Mouse (Mus musculus) heart, embryonic 13.5 days (tissue): Measurements from ENCODE around the gene D11Wsu47e. TPM values are rescaled to one million over a fixed set of nuclear protein-coding genes. Genes with fewer than 3 reads are reported as not detected.
A peak's percentile ranks its signal among the peaks of the same experiment; 100 is the strongest.

Experiments
- ATAC-seq: fragments of 200-750 bp; cut with Nextera tagmentation; 2 replicates; pipeline ENCODE4 v1.8.0; 2017; ENCODE audit warnings: moderate TSS enrichment; ENCODE audit not compliant: insufficient number of reproducible peaks, low FRiP score, low TSS enrichment; ENCODE audit errors: extremely low read depth
- H3K27ac ChIP-seq: fragments of 300-500 bp; sonication (generic); replicated peaks from 2 replicates; pipeline ENCODE4 v1.5.1; 2015; ENCODE audit warnings: moderate library complexity, mild to moderate bottlenecking, inconsistent platforms
- H3K27me3 ChIP-seq: fragments of 300-500 bp; sonication (generic); replicated peaks from 2 replicates; pipeline ENCODE4 v1.6.1; 2015; ENCODE audit warnings: mild to moderate bottlenecking, inconsistent platforms
- H3K36me3 ChIP-seq: fragments of 300-500 bp; sonication (generic); 2 replicates; pipeline ENCODE4 v1.6.1; 2015; ENCODE audit warnings: mild to moderate bottlenecking, inconsistent platforms
- H3K4me1 ChIP-seq: fragments of 300-500 bp; sonication (generic); 2 replicates; pipeline ENCODE4 v1.6.1; 2015; ENCODE audit warnings: inconsistent platforms
- H3K4me2 ChIP-seq: fragments of 300-500 bp; sonication (generic); 2 replicates; pipeline ENCODE4 v1.6.1; 2015; ENCODE audit warnings: inconsistent platforms, mild to moderate bottlenecking, moderate library complexity
- H3K4me3 ChIP-seq: fragments of 300-500 bp; sonication (generic); 2 replicates; pipeline ENCODE4 v1.5.1; 2015; ENCODE audit warnings: moderate library complexity, mild to moderate bottlenecking, inconsistent platforms
- H3K9ac ChIP-seq: fragments of 300-500 bp; sonication (generic); 2 replicates; pipeline ENCODE4 v1.6.1; 2015; ENCODE audit warnings: inconsistent platforms, mild to moderate bottlenecking, moderate library complexity
- H3K9me3 ChIP-seq: fragments of 300-500 bp; sonication (generic); 2 replicates; pipeline ENCODE4 v1.6.1; 2016; ENCODE audit warnings: inconsistent platforms
- WGBS: fragments of 180-500 bp; shearing (Covaris S2); methylation state at CpG from one replicate; pipeline ENCODE4 v1.1.7; 2015; ENCODE audit warnings: mixed read lengths; 5-methylcytosine and 5-hydroxymethylcytosine counted together
- polyA plus RNA-seq: library from polyadenylated mRNA; unstranded; fragments of >200 nt; fragmentation: Nextera tagmentation; extraction: Ambion mirVana; gene quantifications from 2 replicates; pipeline ENCODE4 v1.2.1, GENCODE M21; 2015

The D11Wsu47e gene
- polyA plus RNA-seq, 1 experiment from 2014 or later, result 15.1 TPM

GRCm38 (mm10) chr11:113737553-113737854, 53.3 kb downstream of the D11Wsu47e start:
- H3K27ac ChIP-seq, result no peak overlapping the region
- H3K9me3 ChIP-seq, result no peaks in the 10 kb centered on the region
- 55% methylated on average over 3 of the region's 3 CpGs for WGBS
- H3K4me1 ChIP-seq, result peaks cover 79% of the 10 kb centered on the region
- no peak for ATAC-seq
- no peak overlapping the region for H3K4me3 ChIP-seq
- H3K36me3 ChIP-seq, result peaks cover 13% of the 10 kb centered on the region
- no peak overlapping the region for H3K4me2 ChIP-seq
- no peak overlapping the region for H3K9ac ChIP-seq
- no peaks in the 10 kb centered on the region for H3K27me3 ChIP-seq

- ATAC-seq, result no peak
- 84% methylated on average over 8 of the region's 8 CpGs for WGBS
- Histone ChIP-seq H3K4me3 (no peak overlapping the region), H3K27ac (no peak overlapping the region), H3K4me1 (peaks cover 75% of the 10 kb centered on the region), H3K9ac (0 out of 2 replicates have a peak overlapping the region, but pooled peaks have one; percentile 37), H3K36me3 (peaks cover 17% of the 10 kb centered on the region), H3K9me3 (no peaks in the 10 kb centered on the region), H3K27me3 (no peaks in the 10 kb centered on the region), H3K4me2 (no peak overlapping the region)
Measured at GRCm38 (mm10) chr11:113737912-113738311, 53.7 kb downstream of the D11Wsu47e start.

- WGBS, result 68% methylated on average over 8 of the region's 8 CpGs
- Histone ChIP-seq H3K4me1 (peaks cover 62% of the 10 kb centered on the region), H3K4me3 (no peak overlapping the region), H3K4me2 (no peak overlapping the region), H3K27me3 (no peaks in the 10 kb centered on the region), H3K9me3 (no peaks in the 10 kb centered on the region), H3K9ac (0 out of 2 replicates have a peak overlapping the region, but pooled peaks have one; percentile 14), H3K27ac (no peak overlapping the region; the same call in 1 of the 2 replicates), H3K36me3 (peaks cover 26% of the 10 kb centered on the region)
- ATAC-seq, result no peak
Measured at GRCm38 (mm10) chr11:113739213-113739612, 55.0 kb downstream of the D11Wsu47e start.

GRCm38 (mm10) chr11:113740100-113740499, 55.9 kb downstream of the D11Wsu47e start:
- no peaks in the 10 kb centered on the region for H3K9me3 ChIP-seq
- H3K4me3 ChIP-seq, result no peak overlapping the region
- H3K9ac ChIP-seq, result no peak overlapping the region
- H3K27ac ChIP-seq, result peak overlapping the region; percentile 58
- no peak overlapping the region for H3K4me2 ChIP-seq
- peaks cover 54% of the 10 kb centered on the region for H3K4me1 ChIP-seq
- 23% methylated on average over 7 of the region's 7 CpGs for WGBS
- no peaks in the 10 kb centered on the region for H3K27me3 ChIP-seq
- peaks cover 29% of the 10 kb centered on the region for H3K36me3 ChIP-seq
- 0 out of 2 replicates have a peak, but pooled peaks have one; percentile 22 for ATAC-seq

- H3K4me2 ChIP-seq, result no peak overlapping the region
- WGBS, result 97% methylated on average over 1 of the region's 1 CpGs
- H3K27me3 ChIP-seq, result no peaks in the 10 kb centered on the region
- no peak overlapping the region for H3K27ac ChIP-seq
- no peak overlapping the region for H3K9ac ChIP-seq
- peaks cover 51% of the 10 kb centered on the region for H3K4me1 ChIP-seq
- peaks cover 30% of the 10 kb centered on the region for H3K36me3 ChIP-seq
- ATAC-seq, result no peak
- no peak overlapping the region for H3K4me3 ChIP-seq
- H3K9me3 ChIP-seq, result no peaks in the 10 kb centered on the region
Measured at GRCm38 (mm10) chr11:113742998-113743397, 58.8 kb downstream of the D11Wsu47e start.

Other genes with a start within 250 kb of the D11Wsu47e start
- gene Sstr2, start 65.1 kb upstream of the D11Wsu47e start, polyA plus RNA-seq, result 0.39 and 0.45 TPM in 2 replicates
- 15.5 and 16.6 TPM in 2 replicates for gene Cog1, start 35.2 kb upstream of the D11Wsu47e start, polyA plus RNA-seq
- 15.2 and 16.8 TPM in 2 replicates for gene Slc39a11, start 34.3 kb upstream of the D11Wsu47e start, polyA plus RNA-seq
- 43.9 and 46.5 TPM in 2 replicates for gene Fam104a, start 257 bp upstream of the D11Wsu47e start, polyA plus RNA-seq
- 0.24 TPM in 1 of 2 replicates, not detected in the other for gene Cpsf4l, start 25.6 kb downstream of the D11Wsu47e start, polyA plus RNA-seq
- 24.0 and 26.1 TPM in 2 replicates for gene Cdc42ep4, start 67.5 kb downstream of the D11Wsu47e start, polyA plus RNA-seq